Mouse (Mus musculus): ENCODE measurements around the gene Haao.

DNA sequence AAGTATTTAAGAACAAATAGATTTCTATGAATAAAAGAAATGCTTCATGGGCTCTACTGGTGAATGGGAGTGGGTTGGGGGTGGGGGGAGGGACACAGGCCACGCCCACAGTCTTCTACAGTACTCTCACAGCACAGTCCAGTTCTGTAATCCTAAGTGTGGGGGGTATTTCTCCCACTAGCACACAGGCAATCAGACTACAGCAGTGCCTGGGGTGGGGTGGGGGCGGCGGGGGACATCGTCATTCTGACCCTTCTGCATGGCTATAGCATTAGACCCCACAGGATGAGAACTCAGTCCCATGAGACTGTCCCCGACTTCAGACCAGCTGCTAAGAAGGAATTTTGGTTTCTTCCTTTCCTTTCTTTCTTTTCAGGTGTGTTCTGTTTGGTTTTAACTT is 2.0 kb upstream of the Haao start:
- TF ChIP-seq HCFC1 (IDR thresholded peaks at IDR 0.05; ENCODE audit: borderline replicate concordance, insufficient read depth, low read length): no peak
- TF ChIP-seq MAFK (IDR thresholded peaks at IDR 0.05; ENCODE audit: insufficient read depth, low read depth, low read length): no peak
- TF ChIP-seq ZC3H11A (IDR thresholded peaks at IDR 0.05; ENCODE audit: borderline replicate concordance, low read depth, low read length): no peak
- TF ChIP-seq CHD2 (IDR thresholded peaks at IDR 0.05; ENCODE audit: low read depth, low read length): no peak
